Comparison of ENCODE assay signal across 8 mouse cellular contexts in genomic region chr11:70687601-70688199, GRCm38 (mm10). TPM values are rescaled to one million over a fixed set of nuclear protein-coding genes. Genes with fewer than 3 reads are reported as not detected.
A peak's percentile ranks its signal among the peaks of the same experiment; 100 is the strongest.
DNase-seq lines count a peak whose midpoint lies in the region; ATAC-seq and TF ChIP-seq lines count a peak whose summit lies in the region.

Gene Camta2 (minus strand): TSS chr11:70688105.

- H3K4me3 ChIP-seq in forebrain, embryonic 11.5 days (ENCODE audit: low read depth, low read length) = peak within 1 kb of the TSS; percentile 65
- peak within 1 kb of the TSS; percentile 74 for H3K4me3 ChIP-seq in heart, embryonic 15.5 days
- H3K4me3 ChIP-seq in liver, postnatal 0 days (ENCODE audit: low read depth, low read length) = peak within 1 kb of the TSS; percentile 74
- H3K4me3 ChIP-seq in neural tube, embryonic 14.5 days (ENCODE audit: low read depth, low read length) = peak within 1 kb of the TSS; percentile 82

- TF ChIP-seq EP300 in liver, postnatal 0 days (IDR thresholded peaks at IDR 0.05; ENCODE audit: low read depth) = no peak

- peak within 1 kb of the TSS; percentile 47; the same call in 1 of the 2 replicates for H3K27ac ChIP-seq in forebrain, embryonic 11.5 days (ENCODE audit: low read depth, low read length)
- peak within 1 kb of the TSS; percentile 90 for H3K27ac ChIP-seq in heart, embryonic 15.5 days
- peak within 1 kb of the TSS; percentile 81 for H3K27ac ChIP-seq in liver, postnatal 0 days (ENCODE audit: low read depth)
- peak within 1 kb of the TSS; percentile 83 for H3K27ac ChIP-seq in neural tube, embryonic 14.5 days (ENCODE audit: low read depth, low read length)

- H3K9ac ChIP-seq in forebrain, embryonic 11.5 days (ENCODE audit: low read length) = peak within 1 kb of the TSS; percentile 75
- H3K9ac ChIP-seq in heart, embryonic 15.5 days = peak within 1 kb of the TSS; percentile 80
- peak within 1 kb of the TSS; percentile 86 for H3K9ac ChIP-seq in liver, postnatal 0 days (replicated peaks)
- H3K9ac ChIP-seq in neural tube, embryonic 14.5 days (replicated peaks; ENCODE audit: low read depth, low read length) = peak within 1 kb of the TSS; percentile 92

- no peaks in the 10 kb centered on the region for H3K9me3 ChIP-seq in forebrain, embryonic 11.5 days (ENCODE audit: control insufficient read depth, low read length)
- H3K9me3 ChIP-seq in heart, embryonic 15.5 days (replicated peaks) = no peaks in the 10 kb centered on the region
- H3K9me3 ChIP-seq in liver, postnatal 0 days (ENCODE audit: low read length) = no peaks in the 10 kb centered on the region
- no peaks in the 10 kb centered on the region for H3K9me3 ChIP-seq in neural tube, embryonic 14.5 days (ENCODE audit: control insufficient read depth, low read length)

- H3K27me3 ChIP-seq in forebrain, embryonic 11.5 days (ENCODE audit: control insufficient read depth, insufficient read depth, low read length) = no peaks in the 10 kb centered on the region
- H3K27me3 ChIP-seq in heart, embryonic 15.5 days = no peaks in the 10 kb centered on the region
- no peaks in the 10 kb centered on the region for H3K27me3 ChIP-seq in liver, postnatal 0 days (ENCODE audit: insufficient read depth, low read length)
- H3K27me3 ChIP-seq in neural tube, embryonic 14.5 days (ENCODE audit: control insufficient read depth, insufficient read depth, low read length) = no peaks in the 10 kb centered on the region

- H3K4me2 ChIP-seq in forebrain, embryonic 11.5 days (ENCODE audit: low read depth, low read length, severe bottlenecking) = peak within 1 kb of the TSS; percentile 77
- peak within 1 kb of the TSS; percentile 90 for H3K4me2 ChIP-seq in heart, embryonic 15.5 days
- H3K4me2 ChIP-seq in liver, postnatal 0 days (ENCODE audit: low read depth, low read length) = peak within 1 kb of the TSS; percentile 97
- H3K4me2 ChIP-seq in neural tube, embryonic 14.5 days (ENCODE audit: low read depth, low read length) = peak within 1 kb of the TSS; percentile 80

- ATAC-seq in forebrain, embryonic 11.5 days (replicated peaks; ENCODE audit: low FRiP score) = peak; percentile 81
- peak; percentile 91 for ATAC-seq in heart, embryonic 15.5 days (replicated peaks; ENCODE audit: insufficient number of reproducible peaks, insufficient read depth, low FRiP score, low read depth)
- ATAC-seq in liver, postnatal 0 days = peak; percentile 58
- peak; percentile 83 for ATAC-seq in neural tube, embryonic 14.5 days (ENCODE audit: low read depth)

- peak; percentile 51; the same call in 1 of the 2 replicates for TF ChIP-seq POLR2A in brain, embryonic 14.5 days (IDR thresholded peaks at IDR 0.05; ENCODE audit: borderline replicate concordance, extremely low read depth, insufficient read depth, insufficient read length, poor library complexity, severe bottlenecking)

- WGBS in forebrain, embryonic 11.5 days = under 1% methylated on average over 55 of the region's 55 CpGs
- under 1% methylated on average over 55 of the region's 55 CpGs for WGBS in heart, embryonic 15.5 days
- under 1% methylated on average over 32 of the region's 55 CpGs for WGBS in liver, postnatal 0 days (ENCODE audit: insufficient replicate concordance)
- WGBS in neural tube, embryonic 14.5 days = under 1% methylated on average over 48 of the region's 55 CpGs

- no peaks in the 10 kb centered on the region; the same call in 1 of the 2 replicates for H3K36me3 ChIP-seq in forebrain, embryonic 11.5 days (ENCODE audit: control insufficient read depth, insufficient read depth, low read length)
- H3K36me3 ChIP-seq in heart, embryonic 15.5 days = peaks cover 30% of the 10 kb centered on the region
- H3K36me3 ChIP-seq in liver, postnatal 0 days (replicated peaks; ENCODE audit: insufficient read depth, low read length) = peaks cover 21% of the 10 kb centered on the region
- peaks cover 20% of the 10 kb centered on the region for H3K36me3 ChIP-seq in neural tube, embryonic 14.5 days (ENCODE audit: control insufficient read depth, insufficient read depth, low read length)

- peaks cover 8% of the 10 kb centered on the region for H3K4me1 ChIP-seq in forebrain, embryonic 11.5 days (replicated peaks; ENCODE audit: control insufficient read depth, insufficient read depth, low read length)
- peaks cover 22% of the 10 kb centered on the region for H3K4me1 ChIP-seq in heart, embryonic 15.5 days (replicated peaks)
- peaks cover 13% of the 10 kb centered on the region for H3K4me1 ChIP-seq in liver, postnatal 0 days (ENCODE audit: insufficient read depth)
- H3K4me1 ChIP-seq in neural tube, embryonic 14.5 days (ENCODE audit: control insufficient read depth, insufficient read depth, low read length) = peaks cover 15% of the 10 kb centered on the region

- TF ChIP-seq CTCF in brain, embryonic 14.5 days (IDR thresholded peaks at IDR 0.05; ENCODE audit: borderline replicate concordance, extremely low read depth, insufficient read depth, insufficient read length) = peak; percentile 39
- TF ChIP-seq CTCF in liver, postnatal 0 days (IDR thresholded peaks at IDR 0.05; ENCODE audit: low read depth) = peak; percentile 63

- DNase-seq in CD4-positive, CD25-positive, alpha-beta regulatory T cell, adult 2 months (ENCODE audit: low read depth, low spot score) = peak; percentile 85
- peak; percentile 85 for DNase-seq in brain, embryonic 14.5 days (ENCODE audit: low read depth)
- peak; percentile 91 for DNase-seq in forebrain, embryonic 11.5 days (ENCODE audit: low spot score)
- peak; percentile 94 to 95 for DNase-seq in kidney, postnatal 25 days
- peak; percentile 82 for DNase-seq in liver, postnatal 0 days
- peak; percentile 89 for DNase-seq in testis, postnatal 14 days (ENCODE audit: low spot score)

RNA-seq across cellular contexts. Expression of gene Camta2, which starts in this region (rescaled TPM):
- 17.7 and 25.2 TPM in 2 replicates for polyA plus RNA-seq in brain, embryonic 14.5 days (2012; rRNA removed)
- polyA plus RNA-seq in forebrain, embryonic 11.5 days (2014; fragmentation: Nextera tagmentation; extraction: Ambion mirVana) = 10.8 and 11.4 TPM in 2 replicates
- polyA plus RNA-seq in heart, embryonic 15.5 days (2015; fragmentation: Nextera tagmentation; extraction: Ambion mirVana) = 11.3 and 16.0 TPM in 2 replicates
- polyA plus RNA-seq in liver, postnatal 0 days (2015; fragmentation: Nextera tagmentation; extraction: Ambion mirVana) = 2.8 and 3.4 TPM in 2 replicates
- polyA plus RNA-seq in neural tube, embryonic 14.5 days (2014; fragmentation: Nextera tagmentation; extraction: Ambion mirVana) = 24.9 and 29.0 TPM in 2 replicates

Comparison
In these comparisons a context has a peak if more than half of its experiments do, and no peak if none do; other contexts are left out.
1. Peak in every context shown above with its lines: DNase-seq, ATAC-seq, H3K4me3 ChIP-seq and H3K27ac ChIP-seq.